Mouse (Mus musculus) cerebellum, adult 9-10 months (tissue): ENCODE measurements around the gene Six1.

Experiments used
- DNase-seq: peaks from one replicate; pipeline ENCODE4 v3.0.0; 2022

The Six1 gene

GRCm38 (mm10) chr12:73049520-73050225, 4.0 kb downstream of the Six1 start:
- DNase-seq, result no peak

DNA sequence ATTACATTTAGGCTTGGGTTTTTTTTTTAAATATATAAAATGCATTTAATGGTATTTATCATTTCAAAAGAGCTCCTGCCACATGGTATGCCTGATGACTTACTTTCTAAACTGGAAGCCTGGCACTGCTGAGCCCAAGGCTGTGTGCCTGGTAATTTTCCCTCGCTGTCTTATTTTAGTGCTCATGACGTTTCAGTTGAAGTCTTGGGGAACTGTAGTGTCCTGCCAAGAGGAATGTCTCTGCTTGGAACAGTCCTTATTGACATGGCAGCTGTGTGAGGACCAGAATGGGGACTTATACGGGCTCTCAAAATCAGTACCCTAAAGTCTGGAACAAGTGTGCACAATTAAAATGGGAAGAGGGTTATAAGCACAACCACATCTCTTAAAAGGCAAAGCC, 5.2 kb downstream of the Six1 start:
- no peak for DNase-seq

DNA sequence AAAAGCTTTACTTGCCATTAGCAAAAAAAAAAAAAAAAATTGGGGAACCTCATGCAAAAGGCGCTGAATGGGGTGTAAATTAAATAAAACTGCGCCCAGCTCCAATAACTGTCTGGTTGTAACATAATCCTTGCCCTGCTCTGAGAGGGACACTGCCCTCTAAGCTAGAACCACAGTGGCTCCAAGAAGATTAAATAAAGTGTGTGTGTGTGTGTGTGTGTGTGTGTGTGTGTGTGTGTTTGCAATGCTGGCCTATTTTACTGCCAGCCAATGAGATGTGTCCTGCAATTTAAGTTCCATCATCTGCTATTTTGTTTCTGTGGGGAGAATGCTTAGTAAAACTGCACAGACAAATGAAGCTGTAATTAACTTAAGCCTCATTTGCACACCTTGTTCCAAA, 6.1 kb downstream of the Six1 start:
- no peak for DNase-seq

GRCm38 (mm10) chr12:73046607-73047180, 7.0 kb downstream of the Six1 start:
- DNase-seq, result no peak

DNA sequence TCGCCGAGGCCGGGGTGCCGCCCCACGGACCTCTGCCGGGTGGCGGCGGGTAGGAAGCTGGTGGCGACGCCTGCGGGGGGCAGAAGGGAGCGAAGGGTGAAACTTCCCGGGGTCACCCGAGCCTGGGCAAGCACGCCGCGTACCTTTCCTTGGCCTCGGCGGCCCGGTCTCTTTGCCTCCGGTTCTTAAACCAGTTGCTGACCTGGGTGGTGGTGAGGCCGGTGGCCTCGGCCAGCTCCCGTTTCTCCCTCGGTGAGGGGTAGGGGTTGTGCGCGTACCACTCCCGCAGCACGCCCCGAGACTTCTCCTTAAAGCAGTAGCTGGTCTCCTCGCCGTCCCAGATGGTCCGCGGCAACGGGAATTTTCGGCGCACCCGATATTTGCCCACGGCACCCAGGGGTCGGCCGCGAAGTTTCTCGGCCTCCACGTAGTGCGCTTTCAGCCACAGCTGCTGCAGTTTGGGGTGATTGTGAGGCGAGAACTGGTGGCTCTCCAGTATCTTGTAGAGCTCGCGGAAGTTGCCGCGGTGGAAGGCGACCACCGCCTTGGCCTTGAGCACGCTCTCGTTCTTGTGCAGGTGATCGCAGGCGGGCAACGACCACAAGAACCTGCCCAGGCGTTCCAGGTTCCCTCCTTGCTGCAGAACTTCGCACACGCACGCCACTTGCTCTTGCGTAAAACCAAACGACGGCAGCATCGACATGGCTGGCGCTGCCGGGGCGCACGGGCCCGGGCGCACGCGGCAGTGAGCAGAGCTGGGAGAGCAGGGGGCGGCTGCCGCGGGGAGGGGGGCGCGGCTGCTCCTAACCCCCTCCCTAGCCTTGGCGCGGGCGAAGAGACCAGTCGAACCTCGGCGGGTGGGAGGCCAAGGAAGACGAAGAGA, 7.7 kb downstream of the Six1 start:
- no peak for DNase-seq

- DNase-seq, result no peak
Observed at GRCm38 (mm10) chr12:73045046-73045723, 8.5 kb downstream of the Six1 start.

DNA sequence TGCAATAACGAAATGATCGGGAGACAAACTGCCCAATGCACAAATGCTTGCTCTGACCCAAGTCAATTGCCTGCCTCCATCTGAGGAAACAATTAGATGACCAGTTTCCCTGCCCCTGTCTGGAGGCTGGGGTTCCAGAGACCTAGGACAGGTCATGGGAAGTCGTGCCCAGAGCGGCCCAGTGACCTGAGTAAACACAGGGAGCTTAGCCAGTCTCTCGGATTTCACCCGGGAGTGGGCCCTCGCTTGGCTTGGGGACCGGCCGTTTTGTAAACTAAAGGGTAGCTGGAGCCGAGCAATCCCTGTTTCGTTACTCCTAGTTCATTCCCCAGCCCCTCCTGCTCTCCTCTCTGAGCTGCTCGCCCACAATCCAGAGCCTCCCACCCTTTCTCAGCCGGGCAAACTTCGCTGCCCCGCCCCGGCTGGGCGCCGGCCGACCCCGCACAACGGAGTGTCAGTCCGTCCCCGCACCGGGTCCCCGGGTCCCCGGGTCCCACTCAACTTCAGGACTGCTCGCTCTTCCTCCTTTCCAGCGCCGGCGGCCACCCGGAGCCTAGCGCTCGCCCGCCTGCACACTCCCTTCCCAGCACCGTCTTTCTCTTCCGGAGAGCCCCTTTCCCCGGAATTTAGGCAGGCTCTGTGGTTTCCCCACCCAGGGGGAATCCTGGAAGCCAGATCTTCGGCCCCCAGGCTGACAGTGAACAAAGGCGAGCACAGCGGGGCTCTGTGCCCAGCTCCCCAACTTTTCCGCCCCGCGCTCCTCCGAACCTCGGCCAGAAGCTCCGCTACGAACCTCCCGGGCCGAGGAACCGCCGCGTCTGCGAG, 9.3 kb downstream of the Six1 start:
- no peak for DNase-seq

DNA sequence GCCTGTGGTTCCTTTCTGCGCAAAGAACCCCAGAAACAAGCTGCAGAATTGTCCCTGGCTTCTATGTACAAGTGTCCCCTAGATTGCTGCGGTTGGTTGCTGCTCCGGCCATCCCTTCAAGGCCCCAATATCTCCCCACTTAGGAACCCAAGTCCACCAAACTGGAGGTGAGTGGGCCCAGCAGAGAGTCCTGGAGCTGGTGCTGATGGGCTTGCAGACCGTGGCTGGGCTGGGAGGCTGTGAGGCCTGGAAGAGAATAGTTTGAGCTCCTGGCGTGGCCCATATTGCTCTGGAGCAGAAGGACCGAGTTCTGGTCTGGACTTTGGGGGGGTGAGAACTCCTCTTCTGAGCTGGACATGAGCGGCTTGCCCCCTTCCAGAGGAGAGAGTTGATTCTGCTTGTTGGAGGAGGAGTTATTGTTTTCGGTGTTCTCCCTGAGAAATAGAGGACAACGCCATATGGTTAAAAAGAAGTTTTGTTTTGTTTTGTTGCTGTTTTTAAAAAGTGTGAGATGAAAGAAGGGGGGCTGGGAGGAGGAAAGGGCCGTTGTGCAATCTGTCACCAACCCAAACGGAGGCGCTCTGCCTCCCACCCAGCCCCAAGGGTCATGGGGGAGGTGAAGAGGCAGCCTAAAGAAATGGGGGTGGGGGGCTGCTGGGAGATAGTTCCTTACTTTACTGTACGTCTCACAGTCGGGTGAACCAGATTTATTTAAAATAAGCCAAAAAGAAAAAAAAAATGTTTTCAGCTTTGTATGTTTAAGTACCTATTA, 10.1 kb downstream of the Six1 start:
- no peak for DNase-seq

GRCm38 (mm10) chr12:73042903-73043302, 10.8 kb downstream of the Six1 start:
- no peak for DNase-seq

DNA sequence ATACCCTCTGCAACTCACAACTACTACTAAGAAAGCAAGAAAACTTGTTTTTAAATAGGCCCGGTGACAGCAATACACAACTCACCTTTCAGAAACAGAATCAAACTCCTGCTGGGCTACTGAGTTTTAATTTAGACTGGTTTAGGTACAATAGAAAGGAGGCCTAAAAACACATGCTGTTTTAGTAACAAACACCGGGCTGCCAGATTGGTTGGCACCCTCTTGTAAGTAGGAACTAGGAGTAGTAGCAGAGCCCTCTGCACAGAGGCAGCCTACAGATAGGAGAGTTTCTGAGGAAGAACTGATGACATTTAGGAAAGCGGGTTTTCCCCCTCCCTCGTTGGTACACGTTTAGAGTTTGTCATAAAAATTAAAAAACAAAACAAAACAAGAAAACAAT, 11.3 kb downstream of the Six1 start:
- no peak for DNase-seq

GRCm38 (mm10) chr12:73041256-73041630, 12.4 kb downstream of the Six1 start:
- DNase-seq, result no peak

- no peak for DNase-seq
Observed at GRCm38 (mm10) chr12:73040563-73041255, 13.0 kb downstream of the Six1 start.

- no peak for DNase-seq
Observed at GRCm38 (mm10) chr12:73039939-73040562, 13.6 kb downstream of the Six1 start.

DNA sequence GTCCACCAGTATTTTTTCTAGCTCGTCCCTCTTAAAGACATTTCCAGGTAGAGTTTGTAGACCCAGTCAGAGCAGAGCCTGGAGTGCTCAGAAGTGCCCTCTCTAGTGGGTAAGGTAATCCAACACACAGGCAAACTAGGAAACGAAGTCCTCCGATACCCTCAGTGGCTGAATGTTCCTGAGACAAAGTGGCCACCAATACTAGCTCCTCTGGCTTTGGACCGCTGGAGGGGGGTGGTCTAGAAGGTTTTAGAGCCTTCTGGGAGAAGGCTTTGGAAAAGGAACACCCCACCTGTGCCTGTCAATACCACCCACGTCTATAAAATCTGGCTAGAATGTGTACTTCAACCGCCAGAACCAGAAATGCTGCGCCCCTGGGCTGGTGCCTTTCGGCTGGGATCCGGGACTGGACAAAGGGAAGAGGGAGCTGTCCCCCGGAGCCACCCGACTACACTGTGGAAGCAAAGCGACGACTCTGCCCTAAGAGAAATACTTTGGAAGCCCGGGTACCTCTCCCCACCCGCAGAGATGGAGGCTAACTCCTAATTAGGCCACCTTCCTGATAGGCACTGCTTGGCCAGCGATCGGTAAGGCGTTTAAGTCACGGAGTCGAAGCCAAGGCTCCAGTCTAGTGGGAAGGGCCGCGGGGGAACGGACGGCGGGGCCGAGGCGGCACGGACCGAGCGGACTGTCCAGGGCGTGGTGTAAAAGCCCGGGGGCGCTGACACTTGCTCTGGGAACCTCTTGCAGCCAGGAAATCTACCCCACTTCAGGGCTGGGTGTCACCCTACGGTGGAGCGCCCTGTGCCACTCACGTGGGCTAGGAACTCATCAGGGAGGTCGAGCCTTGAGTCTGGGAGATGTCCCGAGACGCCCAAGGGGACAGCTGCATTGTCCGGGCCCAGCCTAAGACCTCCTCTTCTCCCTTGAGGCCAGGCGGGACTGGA, 14.4 kb downstream of the Six1 start:
- no peak for DNase-seq

DNA sequence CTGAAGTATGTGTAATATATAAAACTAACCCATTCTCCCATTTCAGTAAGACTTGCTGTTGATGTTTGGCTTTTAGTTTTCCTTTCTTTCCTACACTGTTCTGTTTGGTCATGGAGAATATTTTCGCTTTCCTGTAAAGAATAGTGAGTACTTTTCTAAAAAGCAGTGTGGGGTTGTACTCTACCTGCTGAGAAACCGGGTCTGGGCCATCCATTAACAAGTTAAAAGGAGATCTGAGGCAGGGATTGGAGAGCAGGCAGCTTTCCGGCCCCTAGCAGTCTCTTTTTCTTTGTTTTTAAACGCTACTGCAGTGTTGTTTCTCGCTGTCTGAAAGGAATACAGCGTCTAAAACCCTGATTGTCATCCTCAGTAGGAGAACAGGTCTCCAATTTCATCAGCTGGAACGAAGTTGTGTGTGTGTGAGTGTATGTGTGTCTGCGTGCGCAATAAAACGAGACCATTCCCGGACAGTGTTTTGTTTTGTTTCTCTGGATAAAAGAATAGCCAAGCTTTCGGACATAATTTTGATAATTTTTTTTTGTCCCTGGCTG, 15.2 kb downstream of the Six1 start:
- no peak for DNase-seq

DNA sequence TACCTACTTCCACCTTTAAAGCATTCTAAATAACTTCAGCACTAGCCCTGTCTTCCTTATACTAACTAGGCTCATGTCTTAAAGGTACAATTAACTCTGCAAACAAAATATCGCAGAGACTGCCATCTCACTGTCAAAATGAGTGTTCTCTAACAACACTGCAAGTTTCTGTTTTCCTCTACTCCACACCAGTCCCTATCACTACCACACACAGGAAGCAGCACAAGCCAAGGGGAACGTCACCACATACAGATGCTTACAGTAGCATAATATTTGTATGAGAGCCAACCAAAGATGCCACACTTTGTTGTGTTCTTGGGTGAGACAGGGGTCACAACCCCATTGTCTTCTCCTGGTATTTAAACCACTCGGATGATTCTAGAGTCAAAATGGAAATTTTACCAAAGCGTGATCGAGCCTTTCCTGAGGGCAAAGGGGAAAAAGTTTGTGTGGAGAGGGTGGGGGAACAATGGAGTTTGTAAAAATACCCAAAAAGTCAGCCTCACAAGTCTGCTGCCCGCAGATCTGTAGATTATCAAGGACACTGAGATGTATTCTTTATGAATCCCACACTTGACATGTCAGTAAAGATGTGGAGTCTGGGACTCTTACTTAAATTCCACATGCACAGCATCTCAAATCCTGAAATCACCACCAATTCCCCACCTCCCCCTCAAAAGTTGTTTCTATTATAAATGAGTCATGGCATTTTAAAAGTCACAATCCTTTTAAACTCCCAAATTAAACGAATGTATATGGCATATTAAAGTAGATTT, 16.1 kb downstream of the Six1 start:
- DNase-seq, result no peak

DNA sequence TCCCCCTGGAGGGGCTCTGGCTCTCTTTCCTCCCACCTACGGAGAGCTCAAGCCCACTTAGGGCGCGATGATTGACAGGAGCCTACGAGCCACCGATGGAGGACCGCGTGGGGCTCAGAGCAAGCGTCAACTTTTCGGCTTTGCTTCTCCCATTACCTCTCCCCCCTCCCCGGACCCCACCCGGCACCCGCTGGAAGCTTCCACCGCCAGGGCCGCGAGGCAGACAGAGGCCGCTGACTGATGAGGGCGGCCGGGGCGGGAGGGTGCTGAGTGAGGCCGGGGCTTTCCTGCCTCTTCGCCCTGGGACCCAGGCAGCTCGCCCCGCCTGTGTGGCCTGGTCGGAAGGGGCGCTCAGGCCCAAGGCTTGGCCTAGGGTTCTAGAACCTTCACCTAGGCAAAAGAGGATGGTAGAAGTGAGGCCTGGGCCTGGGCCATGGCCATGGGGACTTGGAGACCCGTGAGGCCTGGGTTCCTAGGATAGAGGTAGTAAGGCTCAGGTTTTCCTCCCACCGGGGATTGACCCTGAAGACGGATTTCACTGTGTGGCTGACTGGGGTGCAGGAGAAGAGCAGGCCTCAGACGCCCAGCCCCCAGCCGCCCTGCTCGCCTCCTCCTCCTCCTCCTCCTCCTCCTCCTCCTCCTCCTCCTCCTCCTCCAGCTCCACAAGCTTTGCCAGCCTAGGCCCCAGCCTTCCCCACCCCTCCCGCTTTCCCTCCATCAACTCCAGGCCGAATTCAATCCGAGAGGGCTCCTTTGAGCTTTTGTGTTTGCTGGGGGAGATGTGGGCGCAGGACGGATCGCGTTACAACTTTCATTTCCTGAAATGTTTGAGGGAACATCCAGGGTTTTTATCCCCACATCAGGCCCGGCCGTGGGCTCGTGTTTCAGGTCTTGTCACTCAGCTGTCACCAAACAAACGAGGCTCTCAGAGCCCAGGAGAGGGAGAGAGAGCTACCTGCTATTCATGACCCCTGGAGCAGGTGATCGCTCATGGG, 18.5 kb downstream of the Six1 start:
- no peak for DNase-seq
